Mouse (Mus musculus): ENCODE data around the gene Fpr1. TPM values are rescaled to one million over a fixed set of nuclear protein-coding genes. Genes with fewer than 3 reads are reported as not detected.
A peak's percentile ranks its signal among the peaks of the same experiment; 100 is the strongest.

Gene Fpr1
- polyA plus RNA-seq, 1 experiment, result not detected

GRCm38 (mm10) chr17:17840796-17841195, 42.9 kb downstream of the Fpr1 start:
- WGBS, result 86% methylated on average over 7 of the region's 7 CpGs
- TF ChIP-seq POLR2A (IDR thresholded peaks at IDR 0.05; ENCODE audit: insufficient read depth, low read depth, low read length) (no peak), CTCF (IDR thresholded peaks at IDR 0.05; ENCODE audit: insufficient read depth, low read depth, low read length) (no peak)

GRCm38 (mm10) chr17:17839276-17839675, 44.5 kb downstream of the Fpr1 start:
- Histone ChIP-seq H3K4me1 (ENCODE audit: control insufficient read depth, insufficient read depth, low read length) (peaks cover 4% of the 10 kb centered on the region; the same call in 1 of the 2 replicates), H3K4me3 (ENCODE audit: insufficient read depth, low read depth, low read length) (no peak overlapping the region), H3K27ac (ENCODE audit: insufficient read depth, low read depth, low read length) (no peak overlapping the region)
- TF ChIP-seq CTCF (IDR thresholded peaks at IDR 0.05; ENCODE audit: insufficient read depth, low read depth, low read length), result no peak
- 95% methylated on average over 2 of the region's 2 CpGs for WGBS

More at GRCm38 (mm10) chr17:17840796-17841195, 42.9 kb downstream of the Fpr1 start:
- no peak overlapping the region for H3K4me3 ChIP-seq (ENCODE audit: insufficient read depth, low read depth, low read length)
- peaks cover 4% of the 10 kb centered on the region; the same call in 1 of the 2 replicates for H3K4me1 ChIP-seq (ENCODE audit: control insufficient read depth, insufficient read depth, low read length)
- H3K27ac ChIP-seq (ENCODE audit: insufficient read depth, low read depth, low read length), result no peak overlapping the region

GRCm38 (mm10) chr17:17837919-17838701, 45.6 kb downstream of the Fpr1 start:
- Histone ChIP-seq H3K4me3 (ENCODE audit: insufficient read depth, low read depth, low read length) (peak overlapping the region; percentile 62), H3K27ac (ENCODE audit: insufficient read depth, low read depth, low read length) (peak overlapping the region; percentile 49), H3K4me1 (ENCODE audit: control insufficient read depth, insufficient read depth, low read length) (peaks cover 4% of the 10 kb centered on the region; the same call in 1 of the 2 replicates)
- TF ChIP-seq POLR2A (IDR thresholded peaks at IDR 0.05; ENCODE audit: insufficient read depth, low read depth, low read length), result 0 out of 2 replicates have a peak, but pooled peaks have one; percentile 14
- peak; percentile 90 for TF ChIP-seq CTCF (IDR thresholded peaks at IDR 0.05; ENCODE audit: insufficient read depth, low read depth, low read length)
- under 1% methylated on average over 43 of the region's 43 CpGs for WGBS

GRCm38 (mm10) chr17:17837426-17837825, 46.3 kb downstream of the Fpr1 start:
- Histone ChIP-seq H3K27ac (ENCODE audit: insufficient read depth, low read depth, low read length) (peak overlapping the region; percentile 15), H3K4me1 (ENCODE audit: control insufficient read depth, insufficient read depth, low read length) (peaks cover 4% of the 10 kb centered on the region; the same call in 1 of the 2 replicates), H3K4me3 (ENCODE audit: insufficient read depth, low read depth, low read length) (peak overlapping the region; percentile 62)
- 8% methylated on average over 13 of the region's 13 CpGs for WGBS
- TF ChIP-seq POLR2A (IDR thresholded peaks at IDR 0.05; ENCODE audit: insufficient read depth, low read depth, low read length), result no peak
- no peak for TF ChIP-seq CTCF (IDR thresholded peaks at IDR 0.05; ENCODE audit: insufficient read depth, low read depth, low read length)

GRCm38 (mm10) chr17:17836101-17836500, 47.6 kb downstream of the Fpr1 start:
- no peak overlapping the region for H3K27ac ChIP-seq (ENCODE audit: insufficient read depth, low read depth, low read length)
- H3K4me1 ChIP-seq (ENCODE audit: control insufficient read depth, insufficient read depth, low read length), result peaks cover 4% of the 10 kb centered on the region; the same call in 1 of the 2 replicates
- 32% methylated on average over 5 of the region's 5 CpGs for WGBS
- H3K4me3 ChIP-seq (ENCODE audit: insufficient read depth, low read depth, low read length), result no peak overlapping the region
- TF ChIP-seq CTCF (IDR thresholded peaks at IDR 0.05; ENCODE audit: insufficient read depth, low read depth, low read length), result no peak
- TF ChIP-seq POLR2A (IDR thresholded peaks at IDR 0.05; ENCODE audit: insufficient read depth, low read depth, low read length), result no peak

- Histone ChIP-seq H3K4me3 (ENCODE audit: insufficient read depth, low read depth, low read length) (no peak overlapping the region), H3K27ac (ENCODE audit: insufficient read depth, low read depth, low read length) (no peak overlapping the region), H3K4me1 (ENCODE audit: control insufficient read depth, insufficient read depth, low read length) (peaks cover 16% of the 10 kb centered on the region)
- no peak for TF ChIP-seq CTCF (IDR thresholded peaks at IDR 0.05; ENCODE audit: insufficient read depth, low read depth, low read length)
- TF ChIP-seq POLR2A (IDR thresholded peaks at IDR 0.05; ENCODE audit: insufficient read depth, low read depth, low read length), result no peak
- 8% methylated on average over 1 of the region's 1 CpGs for WGBS
Measured at GRCm38 (mm10) chr17:17834896-17835295, 48.8 kb downstream of the Fpr1 start.

- Histone ChIP-seq H3K4me3 (ENCODE audit: insufficient read depth, low read depth, low read length) (no peak overlapping the region), H3K4me1 (ENCODE audit: control insufficient read depth, insufficient read depth, low read length) (peaks cover 17% of the 10 kb centered on the region), H3K27ac (ENCODE audit: insufficient read depth, low read depth, low read length) (no peak overlapping the region)
- WGBS, result 71% methylated on average over 7 of the region's 7 CpGs
- TF ChIP-seq CTCF (IDR thresholded peaks at IDR 0.05; ENCODE audit: insufficient read depth, low read depth, low read length), result no peak
Measured at GRCm38 (mm10) chr17:17830731-17831130, 53.0 kb downstream of the Fpr1 start.

- Histone ChIP-seq H3K4me3 (ENCODE audit: insufficient read depth, low read depth, low read length) (peak overlapping the region; percentile 32), H3K27ac (ENCODE audit: insufficient read depth, low read depth, low read length) (peak overlapping the region; percentile 59; the same call in 1 of the 2 replicates), H3K4me1 (ENCODE audit: control insufficient read depth, insufficient read depth, low read length) (peaks cover 17% of the 10 kb centered on the region)
- no peak for TF ChIP-seq CTCF (IDR thresholded peaks at IDR 0.05; ENCODE audit: insufficient read depth, low read depth, low read length)
- no peak for TF ChIP-seq POLR2A (IDR thresholded peaks at IDR 0.05; ENCODE audit: insufficient read depth, low read depth, low read length)
- WGBS, result 57% methylated on average over 23 of the region's 23 CpGs
Measured at GRCm38 (mm10) chr17:17829816-17830535, 53.8 kb downstream of the Fpr1 start.
